Mouse (Mus musculus): ENCODE results near the gene Tnrc6a. TPM values are rescaled to one million over a fixed set of nuclear protein-coding genes. Genes with fewer than 3 reads are reported as not detected.

Gene Tnrc6a
- total and polyA plus RNA-seq, 3 experiments: 15.3 to 34.5 TPM; not detected in 1

- no peak for TF ChIP-seq ETS1 (IDR thresholded peaks at IDR 0.05; ENCODE audit: low read depth, low read length)
- TF ChIP-seq RAD21 (IDR thresholded peaks at IDR 0.05; ENCODE audit: low read depth, low read length): no peak
- TF ChIP-seq ZMIZ1 (IDR thresholded peaks at IDR 0.05; ENCODE audit: low read depth, low read length): no peak
- TF ChIP-seq MAZ (IDR thresholded peaks at IDR 0.05; ENCODE audit: low read depth, low read length): no peak
- no peak for TF ChIP-seq JUND (IDR thresholded peaks at IDR 0.05; ENCODE audit: low read depth, low read length)
These were observed 10.1 kb upstream of the Tnrc6a start for GRCm38 (mm10) chr7:123113590-123113989.

DNA sequence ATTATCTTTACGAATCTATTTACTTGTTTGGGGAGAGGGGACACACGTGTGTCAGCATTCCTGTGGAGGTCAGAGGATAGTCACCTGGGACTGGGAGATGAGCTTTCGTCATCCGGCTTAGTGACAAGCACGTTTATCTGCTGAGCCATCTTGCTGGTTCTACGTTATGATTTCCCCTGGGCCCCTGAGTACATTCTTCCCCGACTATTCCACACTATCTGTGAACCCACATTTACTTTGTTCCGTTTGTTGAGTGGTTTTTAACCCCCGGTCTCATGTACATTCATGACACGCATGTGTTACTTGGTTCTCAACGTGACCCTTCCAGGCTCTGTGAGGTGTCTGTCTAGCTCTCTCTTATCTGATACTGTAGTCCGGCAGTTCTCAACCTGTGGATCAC lies 6.9 kb upstream of the Tnrc6a start:
- Histone ChIP-seq H3K79me2 (ENCODE audit: control insufficient read depth, insufficient read depth, low read length, poor library complexity) (no peaks in the 10 kb centered on the region), H3K9me3 (replicated peaks; ENCODE audit: insufficient read depth, low read length) (no peaks in the 10 kb centered on the region), H3K4me3 (ENCODE audit: control insufficient read depth in 1 of 2, insufficient read depth in 1 of 2, low read depth in 2 of 2, low read length in 2 of 2) (no peak overlapping the region), H3K9ac (ENCODE audit: control insufficient read depth, low read depth, low read length, poor library complexity, severe bottlenecking) (no peak overlapping the region), H3K27ac (ENCODE audit: control insufficient read depth, low read depth, low read length) (no peak overlapping the region), H3K4me1 (ENCODE audit: control insufficient read depth in 1 of 2, insufficient read depth in 2 of 2, low read length in 2 of 2) (peaks cover 3 to 10% of the 10 kb centered on the region in 2 experiments; a peak in 3 of 4 replicates), H3K36me3 (ENCODE audit: control insufficient read depth in 1 of 2, insufficient read depth in 2 of 2, low read length in 2 of 2) (peaks cover 0 to 7% of the 10 kb centered on the region in 2 experiments; a peak in 1 of 4 replicates), H3K27me3 (ENCODE audit: control insufficient read depth in 1 of 2, insufficient read depth in 2 of 2, low read length in 2 of 2) (no peaks in the 10 kb centered on the region)
- DNase-seq (ENCODE audit: low read depth, low spot score): peak; percentile 33
- TF ChIP-seq KAT2A (conservative IDR thresholded peaks at IDR 0.05; ENCODE audit: low read depth, low read length) (no peak), TCF12 (IDR thresholded peaks at IDR 0.05; ENCODE audit: low read depth, low read length) (peak; percentile 29; the same call in 1 of the 2 replicates), GATA1 (IDR thresholded peaks at IDR 0.05; ENCODE audit: low read depth, low read length) (peak; percentile 34; the same call in 1 of the 2 replicates), ETS1 (IDR thresholded peaks at IDR 0.05; ENCODE audit: low read depth, low read length) (no peak), EP300 (IDR thresholded peaks at IDR 0.05; ENCODE audit: low read depth in 1 of 2, low read length in 2 of 2) (peak in 1 of 2 experiments; percentile 43; a peak in 1 of 4 replicates), MXI1 (IDR thresholded peaks at IDR 0.05; ENCODE audit: low read depth, low read length) (peak; percentile 31; the same call in 1 of the 2 replicates)

More at GRCm38 (mm10) chr7:123113590-123113989, 10.1 kb upstream of the Tnrc6a start:
- H3K9ac ChIP-seq (ENCODE audit: control insufficient read depth, low read depth, low read length, poor library complexity, severe bottlenecking): no peak overlapping the region
- no peak overlapping the region for H3K27ac ChIP-seq (ENCODE audit: control insufficient read depth, low read depth, low read length)
- H3K27me3 ChIP-seq (ENCODE audit: control insufficient read depth in 1 of 2, insufficient read depth in 2 of 2, low read length in 2 of 2): no peaks in the 10 kb centered on the region
- H3K9me3 ChIP-seq (replicated peaks; ENCODE audit: insufficient read depth, low read length): no peaks in the 10 kb centered on the region
- no peak for DNase-seq (ENCODE audit: low read depth, low spot score)
- no peaks in the 10 kb centered on the region for H3K79me2 ChIP-seq (ENCODE audit: control insufficient read depth, insufficient read depth, low read length, poor library complexity)
- H3K36me3 ChIP-seq (ENCODE audit: control insufficient read depth in 1 of 2, insufficient read depth in 2 of 2, low read length in 2 of 2): peaks cover 0 to 9% of the 10 kb centered on the region in 2 experiments; a peak in 2 of 4 replicates
- H3K4me1 ChIP-seq (ENCODE audit: control insufficient read depth in 1 of 2, insufficient read depth in 2 of 2, low read length in 2 of 2): peaks cover 3 to 24% of the 10 kb centered on the region in 2 experiments; a peak in 3 of 4 replicates
- no peak overlapping the region for H3K4me3 ChIP-seq (ENCODE audit: control insufficient read depth in 1 of 2, insufficient read depth in 1 of 2, low read depth in 2 of 2, low read length in 2 of 2)

DNA sequence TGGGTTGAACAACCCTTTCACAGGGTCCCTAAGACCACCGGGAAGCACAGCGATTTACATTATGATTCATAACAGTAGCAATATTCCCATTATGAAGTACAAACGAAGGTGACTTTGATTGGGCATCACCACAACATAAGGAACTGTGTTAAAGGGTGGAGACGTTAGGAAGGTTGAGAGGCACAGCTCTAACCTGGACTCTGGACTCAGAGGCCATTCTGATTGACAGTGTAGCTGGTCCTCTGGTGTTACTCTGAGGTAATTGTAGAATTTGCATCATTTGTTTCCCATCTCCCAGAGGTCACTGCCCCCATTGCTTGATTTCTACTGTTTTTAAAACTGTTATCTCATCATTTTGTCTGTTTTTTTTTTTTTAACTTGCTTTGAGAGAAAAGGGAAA lies 6.5 kb upstream of the Tnrc6a start:
- H3K36me3 ChIP-seq (ENCODE audit: control insufficient read depth in 1 of 2, insufficient read depth in 2 of 2, low read length in 2 of 2): peaks cover 0 to 7% of the 10 kb centered on the region in 2 experiments; a peak in 1 of 4 replicates
- H3K27ac ChIP-seq (ENCODE audit: control insufficient read depth, low read depth, low read length): no peak overlapping the region
- TF ChIP-seq MAFK (IDR thresholded peaks at IDR 0.05; ENCODE audit: borderline replicate concordance, low read depth, low read length) (no peak), NELFE (IDR thresholded peaks at IDR 0.05; ENCODE audit: low read depth, low read length) (no peak), CHD2 (IDR thresholded peaks at IDR 0.05; ENCODE audit: low read length) (no peak), EP300 (IDR thresholded peaks at IDR 0.05; ENCODE audit: low read depth in 1 of 2, low read length in 2 of 2) (no peak), MXI1 (IDR thresholded peaks at IDR 0.05; ENCODE audit: low read depth, low read length) (0 out of 2 replicates have a peak, but pooled peaks have one; percentile 11), ZNF384 (IDR thresholded peaks at IDR 0.05; ENCODE audit: low read depth, low read length) (peak; percentile 65)
- no peak for DNase-seq (ENCODE audit: low read depth, low spot score)
- H3K4me3 ChIP-seq (ENCODE audit: control insufficient read depth in 1 of 2, insufficient read depth in 1 of 2, low read depth in 2 of 2, low read length in 2 of 2): no peak overlapping the region
- H3K9ac ChIP-seq (ENCODE audit: control insufficient read depth, low read depth, low read length, poor library complexity, severe bottlenecking): no peak overlapping the region
- no peaks in the 10 kb centered on the region for H3K9me3 ChIP-seq (replicated peaks; ENCODE audit: insufficient read depth, low read length)
- H3K79me2 ChIP-seq (ENCODE audit: control insufficient read depth, insufficient read depth, low read length, poor library complexity): no peaks in the 10 kb centered on the region
- peaks cover 3 to 10% of the 10 kb centered on the region in 2 experiments; a peak in 3 of 4 replicates for H3K4me1 ChIP-seq (ENCODE audit: control insufficient read depth in 1 of 2, insufficient read depth in 2 of 2, low read length in 2 of 2)
- no peaks in the 10 kb centered on the region for H3K27me3 ChIP-seq (ENCODE audit: control insufficient read depth in 1 of 2, insufficient read depth in 2 of 2, low read length in 2 of 2)

Data from MEL (cell line).